Mouse (Mus musculus): ENCODE data around the gene Slc10a7.
"Not testable (repeated sequence)": the region's sequence is repeated elsewhere in the genome, so short reads cannot be mapped to it uniquely, and the experiment has no call there.

Gene Slc10a7

DNA sequence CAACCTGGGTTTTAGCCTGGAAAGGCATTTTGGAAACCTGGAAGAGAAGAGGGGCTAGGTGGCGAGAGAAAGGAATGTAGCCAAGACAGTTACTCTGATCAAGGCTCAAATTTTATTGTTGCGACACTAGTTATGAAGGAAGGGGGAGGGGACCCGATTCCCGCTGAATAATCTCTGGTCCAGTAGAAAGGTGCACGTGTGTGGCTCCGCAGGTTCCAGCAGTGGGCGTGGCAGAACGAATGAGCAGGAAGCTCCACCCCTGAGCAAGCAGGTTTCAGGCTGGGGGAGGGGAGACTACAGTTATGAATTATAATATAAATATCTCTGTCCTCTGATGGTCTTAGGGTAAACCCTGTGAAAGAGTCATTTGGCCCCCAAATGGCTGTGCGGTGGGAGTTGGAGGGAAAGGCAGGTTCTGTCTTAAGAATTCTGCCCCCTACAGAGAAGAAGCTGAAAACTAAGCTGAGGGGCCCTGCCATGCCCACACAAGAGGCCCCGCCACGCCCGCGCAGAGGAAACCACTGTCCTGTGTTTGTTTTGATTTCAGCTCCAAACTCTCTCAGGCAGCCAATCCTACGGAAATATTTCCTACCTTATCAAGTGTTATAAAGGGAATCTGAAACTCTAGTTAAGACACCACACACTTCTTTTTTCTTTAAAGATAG is 36.1 kb downstream of the Slc10a7 start:
- not testable (repeated sequence) for DNase-seq (ENCODE audit: low spot score in 2 of 2)

GRCm38 (mm10) chr8:78549971-78550751 is 41.0 kb downstream of the Slc10a7 start:
- no peak for DNase-seq (ENCODE audit: low spot score in 2 of 2)

DNA sequence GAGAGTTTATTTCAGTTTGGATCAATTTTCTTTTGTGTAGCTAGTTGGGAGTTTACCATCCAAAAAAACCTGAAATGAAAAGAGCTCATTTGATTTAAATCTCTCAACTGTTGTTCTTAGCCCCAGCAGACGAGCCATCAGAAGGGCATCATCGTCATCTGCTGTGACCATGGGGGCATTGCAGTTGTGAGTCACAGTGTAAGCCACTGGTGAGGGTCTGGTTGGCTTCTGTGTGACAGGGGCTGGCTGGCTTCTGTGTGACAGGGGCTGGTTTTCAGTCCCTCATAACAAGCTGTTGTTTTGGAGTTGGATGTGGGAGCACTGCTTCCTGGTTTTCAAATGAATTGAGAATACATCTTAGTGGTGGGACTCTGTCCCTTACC is 41.6 kb downstream of the Slc10a7 start:
- no peak for DNase-seq (ENCODE audit: low spot score in 2 of 2)

GRCm38 (mm10) chr8:78555817-78556216 is 46.7 kb downstream of the Slc10a7 start:
- DNase-seq (ENCODE audit: low spot score in 2 of 2) = no peak

GRCm38 (mm10) chr8:78556773-78557434 is 47.8 kb downstream of the Slc10a7 start:
- DNase-seq (ENCODE audit: low spot score in 2 of 2) = no peak

- DNase-seq (ENCODE audit: low spot score in 2 of 2) = no peak
These were observed 52.5 kb downstream of the Slc10a7 start for GRCm38 (mm10) chr8:78561620-78562019.

DNA sequence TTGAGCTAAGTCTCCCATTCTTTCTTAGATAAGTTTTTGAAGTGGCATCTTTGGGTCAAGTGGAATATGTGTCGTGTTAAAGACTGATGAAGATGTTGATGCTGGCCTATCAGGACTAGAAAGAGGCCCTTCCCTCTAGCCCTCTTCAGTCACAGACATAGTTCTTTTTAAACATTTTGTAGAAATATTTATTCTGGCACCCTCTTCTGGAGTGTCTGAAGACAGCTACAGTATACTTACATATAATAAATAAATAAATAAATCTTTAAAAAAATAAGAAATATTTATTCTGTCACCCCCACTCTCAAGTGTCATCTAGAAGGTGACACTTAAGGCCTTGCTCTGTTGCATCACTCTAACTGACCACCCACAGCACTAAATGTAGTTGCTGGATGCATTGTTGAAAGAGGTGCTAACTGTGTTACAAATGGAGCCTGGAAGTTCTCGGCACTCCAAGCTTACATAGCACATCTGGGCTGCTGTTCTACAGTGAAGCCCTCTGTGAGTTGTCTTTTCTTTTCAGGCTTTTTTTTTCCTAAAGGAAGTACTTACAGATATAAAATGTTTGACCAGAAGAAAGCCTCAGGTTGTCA is 54.4 kb downstream of the Slc10a7 start:
- DNase-seq (ENCODE audit: low spot score in 2 of 2) = no peak

DNA sequence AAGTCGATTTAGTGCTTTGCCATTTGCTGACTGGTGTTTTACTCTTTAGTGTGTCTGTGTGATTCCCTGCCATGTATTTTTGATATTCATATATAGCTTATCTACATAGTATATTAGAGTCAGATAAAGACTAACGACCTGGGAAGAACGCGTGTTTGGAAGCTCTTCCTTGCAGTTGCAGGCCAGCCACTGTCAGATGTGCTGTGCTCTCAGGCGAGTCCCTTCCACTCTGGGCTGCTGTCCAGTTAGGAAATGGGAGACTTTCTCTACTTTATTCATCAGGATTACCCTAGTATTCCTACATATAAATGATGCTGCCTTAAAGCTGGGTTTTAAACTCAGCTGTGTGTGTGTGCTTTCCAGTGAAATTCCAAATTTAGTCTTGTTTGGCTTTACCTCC is 55.1 kb downstream of the Slc10a7 start:
- no peak for DNase-seq (ENCODE audit: low spot score in 2 of 2)

GRCm38 (mm10) chr8:78568196-78568595 is 59.0 kb downstream of the Slc10a7 start:
- no peak for DNase-seq (ENCODE audit: low spot score in 2 of 2)

DNA sequence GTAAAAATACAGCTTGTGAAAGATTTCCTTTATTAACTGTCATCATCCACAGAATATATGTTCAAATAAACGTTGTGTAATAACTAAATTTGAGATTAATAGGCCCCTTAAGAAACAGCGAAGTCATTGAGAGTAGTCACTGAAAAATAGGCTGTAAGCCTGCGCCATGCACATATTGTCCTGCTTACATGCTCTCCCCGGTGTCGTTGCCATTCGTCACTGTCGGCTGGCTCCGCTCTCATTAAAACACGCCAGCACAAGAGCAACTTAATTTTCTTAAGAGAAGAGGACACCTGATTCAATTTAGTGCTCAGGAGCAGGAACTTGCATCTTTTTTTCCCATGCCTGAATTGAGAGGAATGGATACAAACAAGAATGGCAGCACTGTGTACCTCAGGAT is 62.4 kb downstream of the Slc10a7 start:
- no peak for DNase-seq (ENCODE audit: low spot score in 2 of 2)

DNA sequence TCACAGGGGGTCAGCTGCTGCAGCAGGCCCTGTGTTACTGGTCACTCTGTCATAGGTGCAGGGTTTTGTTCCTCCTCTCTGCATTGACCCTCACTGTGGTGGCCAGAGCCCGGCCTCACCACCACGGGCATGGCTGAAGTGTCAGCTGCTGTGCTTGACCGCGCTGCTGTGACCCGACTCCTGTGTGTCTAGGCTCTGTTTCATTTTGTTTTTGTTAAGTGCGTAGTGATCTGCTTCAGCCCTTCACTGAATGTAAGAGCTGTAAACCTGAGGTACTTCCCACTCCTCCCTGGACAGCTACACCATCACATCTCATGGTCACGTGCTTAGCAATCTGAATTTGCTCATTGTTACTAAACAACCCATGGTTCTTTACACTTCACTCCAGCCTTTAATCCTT is 65.1 kb downstream of the Slc10a7 start:
- no peak for DNase-seq (ENCODE audit: low spot score in 2 of 2)

DNA sequence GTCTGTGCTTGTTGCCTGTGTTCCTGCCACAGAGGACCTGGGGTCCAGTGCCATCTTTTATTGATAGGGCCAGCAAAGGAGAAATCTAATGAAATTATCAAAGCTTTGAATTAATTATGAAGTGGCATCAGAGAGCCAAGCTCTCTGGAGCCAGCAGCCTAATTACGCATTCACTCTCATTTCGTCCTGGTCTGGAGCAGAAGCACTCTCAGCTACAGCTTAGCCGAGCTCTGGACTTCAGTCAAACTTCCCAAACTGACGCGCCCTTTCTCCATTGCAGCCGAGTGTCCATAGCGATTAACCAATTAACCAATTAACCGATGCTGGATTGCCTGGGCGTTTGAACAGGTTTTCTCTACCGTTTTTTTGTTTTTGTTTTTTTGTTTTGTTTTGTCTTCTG is 68.4 kb downstream of the Slc10a7 start:
- no peak for DNase-seq (ENCODE audit: low spot score in 2 of 2)

- DNase-seq (ENCODE audit: low spot score in 2 of 2) = no peak
These were observed 68.9 kb downstream of the Slc10a7 start for GRCm38 (mm10) chr8:78578036-78578435.

DNA sequence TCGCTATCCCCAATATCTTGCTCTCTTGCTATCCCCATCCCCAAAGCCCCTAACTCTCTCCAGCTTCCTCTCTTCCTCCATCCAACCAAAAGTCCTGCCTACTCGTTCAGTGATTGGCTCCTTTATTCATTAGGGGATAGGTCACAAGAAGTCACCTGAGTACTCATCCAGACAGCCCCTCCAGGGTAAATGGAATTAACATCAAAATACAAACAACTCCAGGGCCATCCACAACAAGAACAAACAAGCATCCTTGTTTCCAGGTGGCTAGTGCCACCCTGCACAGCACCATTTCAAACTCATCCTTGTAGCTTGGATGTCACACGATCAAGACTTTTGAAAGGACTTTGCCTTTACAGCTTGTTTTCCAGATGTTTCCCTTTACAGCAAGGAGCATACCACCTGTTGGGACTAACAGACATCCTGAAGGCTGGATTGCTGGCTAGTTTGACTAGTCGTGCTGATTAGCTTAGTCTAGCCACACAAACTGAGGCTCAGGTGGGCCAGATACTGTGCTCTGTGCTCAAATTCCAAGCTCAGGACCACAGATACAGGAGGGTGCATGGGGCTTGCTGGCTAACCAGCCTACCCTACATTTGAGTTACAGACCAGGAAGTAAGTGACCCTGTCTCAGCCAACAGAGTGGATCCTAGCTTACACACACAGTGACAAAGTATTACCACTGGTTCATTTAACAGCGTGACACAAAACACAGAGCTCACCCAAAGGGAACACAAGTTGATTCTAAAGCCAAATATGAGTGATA is 75.0 kb downstream of the Slc10a7 start:
- no peak for DNase-seq (ENCODE audit: low spot score in 2 of 2)

- DNase-seq (ENCODE audit: low spot score in 2 of 2) = no peak
These were observed 75.7 kb downstream of the Slc10a7 start for GRCm38 (mm10) chr8:78584863-78585262.

DNA sequence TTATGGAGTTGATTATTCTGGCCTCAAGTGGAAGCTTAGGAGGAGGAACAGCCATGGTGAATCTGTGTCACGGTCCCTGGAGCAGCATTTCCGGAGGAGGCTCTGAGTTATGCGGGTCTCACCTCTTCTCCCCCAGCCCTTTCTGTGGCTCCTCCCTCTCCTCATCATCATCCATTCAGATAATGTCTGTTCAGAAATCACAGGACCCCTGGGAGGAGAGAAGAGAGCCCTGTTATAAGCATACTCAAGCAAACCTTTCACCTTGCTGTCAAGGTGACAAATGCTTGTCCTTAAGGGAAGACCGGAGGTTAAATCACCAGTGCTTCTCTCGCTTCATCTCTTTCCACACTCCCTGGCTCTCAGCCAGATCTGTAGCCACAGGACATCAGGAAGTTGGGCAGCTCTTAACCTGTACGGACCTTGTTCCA is 86.3 kb downstream of the Slc10a7 start:
- no peak for DNase-seq (ENCODE audit: low spot score in 2 of 2)

GRCm38 (mm10) chr8:78598237-78598636 is 89.1 kb downstream of the Slc10a7 start:
- DNase-seq (ENCODE audit: low spot score in 2 of 2) = no peak

DNA sequence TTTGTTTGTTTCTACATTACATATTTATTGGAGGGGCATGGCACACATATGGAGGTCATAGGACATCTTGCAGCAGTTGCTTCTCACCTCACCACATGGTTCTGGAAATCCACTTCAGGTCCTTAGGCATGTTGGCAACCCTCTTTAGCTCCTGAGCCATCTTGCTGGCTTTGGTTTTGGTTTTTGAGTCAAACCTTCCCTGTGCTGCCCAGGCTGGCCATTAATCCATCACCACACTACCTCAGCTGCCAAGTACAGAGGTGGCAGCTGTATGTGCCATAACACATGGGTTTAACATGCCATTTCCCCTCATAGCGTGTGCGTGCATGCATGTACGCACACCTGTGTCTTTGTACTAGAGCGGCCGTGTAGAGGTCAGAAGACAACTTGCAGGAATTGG is 93.9 kb downstream of the Slc10a7 start:
- DNase-seq (ENCODE audit: low spot score in 2 of 2) = no peak

DNA sequence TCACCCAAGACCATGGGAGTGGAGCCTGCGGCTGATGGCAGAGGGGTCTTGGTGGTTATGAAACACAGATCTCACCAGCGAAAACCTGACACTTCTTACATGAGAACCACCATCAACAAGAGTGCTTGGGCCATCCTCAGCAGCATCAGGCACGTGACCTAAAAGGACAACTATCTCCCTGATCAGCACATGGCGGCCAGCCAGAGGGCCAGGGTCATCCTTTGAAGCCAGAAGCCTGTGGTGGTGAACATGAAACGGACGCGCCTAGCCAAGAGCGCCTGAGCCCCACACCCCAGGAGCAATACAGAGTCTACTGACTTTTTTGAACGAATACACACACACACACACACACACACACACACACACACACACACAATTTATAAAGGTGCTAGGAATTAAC is 95.3 kb downstream of the Slc10a7 start:
- DNase-seq (ENCODE audit: low spot score in 2 of 2) = no peak

DNA sequence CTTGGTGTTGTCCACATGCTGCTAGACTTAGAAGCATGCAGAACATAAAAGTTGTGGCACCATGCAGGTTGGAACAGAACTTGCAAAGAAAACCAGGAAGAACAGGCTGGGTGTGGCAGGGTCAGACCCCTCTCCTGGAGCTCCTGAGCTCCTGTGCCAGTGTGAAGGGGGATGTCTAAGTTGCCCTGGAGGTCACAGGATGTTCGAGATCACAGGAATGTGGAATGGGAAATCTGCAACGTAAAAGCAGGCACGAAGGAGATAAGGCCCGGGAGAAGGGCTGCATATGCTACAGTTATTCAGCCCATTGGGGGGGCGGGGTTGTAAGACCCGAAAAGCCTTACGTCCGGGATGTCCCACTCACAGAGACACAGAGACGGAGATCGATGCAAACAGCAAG is 100.2 kb downstream of the Slc10a7 start:
- no peak for DNase-seq (ENCODE audit: low spot score in 2 of 2)

- no peak for DNase-seq (ENCODE audit: low spot score in 2 of 2)
These were observed 101.9 kb downstream of the Slc10a7 start for GRCm38 (mm10) chr8:78611019-78611418.

- DNase-seq (ENCODE audit: low spot score in 2 of 2) = no peak
These were observed 113.2 kb downstream of the Slc10a7 start for GRCm38 (mm10) chr8:78622362-78622761.

All from spleen, postnatal 14 days (tissue).